Mouse (Mus musculus): ENCODE results near the gene Polr2l. TPM values are rescaled to one million over a fixed set of nuclear protein-coding genes. Genes with fewer than 3 reads are reported as not detected.
A peak's percentile ranks its signal among the peaks of the same experiment; 100 is the strongest.

Gene Polr2l
- polyA plus RNA-seq, 1 experiment from 2014 or later = 60.7 TPM

- H3K4me3 ChIP-seq (replicated peaks; ENCODE audit: low read length) = no peak overlapping the region
- ATAC-seq = no peak
- H3K4me1 ChIP-seq (replicated peaks; ENCODE audit: control insufficient read depth, insufficient read depth, low read length) = peaks cover 14% of the 10 kb centered on the region
- peaks cover 3% of the 10 kb centered on the region; the same call in 1 of the 2 replicates for H3K27me3 ChIP-seq (replicated peaks; ENCODE audit: control insufficient read depth, insufficient read depth, low read length)
- no peak overlapping the region for H3K9ac ChIP-seq (replicated peaks; ENCODE audit: low read depth, low read length)
- no peaks in the 10 kb centered on the region for H3K36me3 ChIP-seq (ENCODE audit: control insufficient read depth, insufficient read depth)
- no peak overlapping the region for H3K4me2 ChIP-seq (ENCODE audit: low read length)
- 92% methylated on average over 7 of the region's 7 CpGs for WGBS
- H3K27ac ChIP-seq (ENCODE audit: low read length) = no peak overlapping the region
- no peaks in the 10 kb centered on the region for H3K9me3 ChIP-seq (ENCODE audit: control insufficient read depth, low read length)
These were observed 12.2 kb upstream of the Polr2l start for GRCm38 (mm10) chr7:141487141-141487540.

GRCm38 (mm10) chr7:141486239-141486638, 11.3 kb upstream of the Polr2l start:
- peaks cover 20% of the 10 kb centered on the region for H3K4me1 ChIP-seq (replicated peaks; ENCODE audit: control insufficient read depth, insufficient read depth, low read length)
- H3K27ac ChIP-seq (ENCODE audit: low read length) = no peak overlapping the region
- H3K4me3 ChIP-seq (replicated peaks; ENCODE audit: low read length) = no peak overlapping the region
- 92% methylated on average over 1 of the region's 1 CpGs for WGBS
- ATAC-seq = no peak
- no peaks in the 10 kb centered on the region for H3K9me3 ChIP-seq (ENCODE audit: control insufficient read depth, low read length)
- H3K4me2 ChIP-seq (ENCODE audit: low read length) = no peak overlapping the region
- H3K27me3 ChIP-seq (replicated peaks; ENCODE audit: control insufficient read depth, insufficient read depth, low read length) = peaks cover 3% of the 10 kb centered on the region; the same call in 1 of the 2 replicates
- no peak overlapping the region for H3K9ac ChIP-seq (replicated peaks; ENCODE audit: low read depth, low read length)
- no peaks in the 10 kb centered on the region for H3K36me3 ChIP-seq (ENCODE audit: control insufficient read depth, insufficient read depth)

GRCm38 (mm10) chr7:141485606-141486005, 10.7 kb upstream of the Polr2l start:
- Histone ChIP-seq H3K9me3 (ENCODE audit: control insufficient read depth, low read length) (no peaks in the 10 kb centered on the region), H3K9ac (replicated peaks; ENCODE audit: low read depth, low read length) (no peak overlapping the region), H3K36me3 (ENCODE audit: control insufficient read depth, insufficient read depth) (no peaks in the 10 kb centered on the region), H3K4me2 (ENCODE audit: low read length) (no peak overlapping the region), H3K4me3 (replicated peaks; ENCODE audit: low read length) (no peak overlapping the region), H3K27ac (ENCODE audit: low read length) (no peak overlapping the region), H3K27me3 (replicated peaks; ENCODE audit: control insufficient read depth, insufficient read depth, low read length) (peaks cover 3% of the 10 kb centered on the region; the same call in 1 of the 2 replicates), H3K4me1 (replicated peaks; ENCODE audit: control insufficient read depth, insufficient read depth, low read length) (peaks cover 25% of the 10 kb centered on the region)
- no peak for ATAC-seq
- 59% methylated on average over 2 of the region's 2 CpGs for WGBS

GRCm38 (mm10) chr7:141485186-141485585, 10.3 kb upstream of the Polr2l start:
- peaks cover 25% of the 10 kb centered on the region for H3K4me1 ChIP-seq (replicated peaks; ENCODE audit: control insufficient read depth, insufficient read depth, low read length)
- WGBS = 70% methylated on average over 2 of the region's 2 CpGs
- H3K27ac ChIP-seq (ENCODE audit: low read length) = no peak overlapping the region
- no peak for ATAC-seq
- no peak overlapping the region for H3K4me2 ChIP-seq (ENCODE audit: low read length)
- no peaks in the 10 kb centered on the region for H3K36me3 ChIP-seq (ENCODE audit: control insufficient read depth, insufficient read depth)
- H3K9me3 ChIP-seq (ENCODE audit: control insufficient read depth, low read length) = no peaks in the 10 kb centered on the region
- no peak overlapping the region for H3K4me3 ChIP-seq (replicated peaks; ENCODE audit: low read length)
- H3K9ac ChIP-seq (replicated peaks; ENCODE audit: low read depth, low read length) = no peak overlapping the region
- H3K27me3 ChIP-seq (replicated peaks; ENCODE audit: control insufficient read depth, insufficient read depth, low read length) = peaks cover 3% of the 10 kb centered on the region; the same call in 1 of the 2 replicates

GRCm38 (mm10) chr7:141484186-141485120, 9.5 kb upstream of the Polr2l start:
- Histone ChIP-seq H3K27ac (ENCODE audit: low read length) (no peak overlapping the region), H3K9me3 (ENCODE audit: control insufficient read depth, low read length) (no peaks in the 10 kb centered on the region), H3K36me3 (ENCODE audit: control insufficient read depth, insufficient read depth) (no peaks in the 10 kb centered on the region), H3K4me2 (ENCODE audit: low read length) (no peak overlapping the region), H3K4me1 (replicated peaks; ENCODE audit: control insufficient read depth, insufficient read depth, low read length) (peaks cover 25% of the 10 kb centered on the region), H3K27me3 (replicated peaks; ENCODE audit: control insufficient read depth, insufficient read depth, low read length) (peaks cover 3% of the 10 kb centered on the region; the same call in 1 of the 2 replicates), H3K4me3 (replicated peaks; ENCODE audit: low read length) (no peak overlapping the region), H3K9ac (replicated peaks; ENCODE audit: low read depth, low read length) (no peak overlapping the region)
- no peak for ATAC-seq
- 76% methylated on average over 5 of the region's 5 CpGs for WGBS

GRCm38 (mm10) chr7:141483114-141483653, 8.3 kb upstream of the Polr2l start:
- Histone ChIP-seq H3K36me3 (ENCODE audit: control insufficient read depth, insufficient read depth) (no peaks in the 10 kb centered on the region), H3K9ac (replicated peaks; ENCODE audit: low read depth, low read length) (no peak overlapping the region), H3K4me3 (replicated peaks; ENCODE audit: low read length) (no peak overlapping the region; the same call in 1 of the 2 replicates), H3K4me2 (ENCODE audit: low read length) (peak overlapping the region; percentile 88), H3K9me3 (ENCODE audit: control insufficient read depth, low read length) (no peaks in the 10 kb centered on the region), H3K27me3 (replicated peaks; ENCODE audit: control insufficient read depth, insufficient read depth, low read length) (peaks cover 3% of the 10 kb centered on the region; the same call in 1 of the 2 replicates), H3K27ac (ENCODE audit: low read length) (no peak overlapping the region), H3K4me1 (replicated peaks; ENCODE audit: control insufficient read depth, insufficient read depth, low read length) (peaks cover 25% of the 10 kb centered on the region)
- no peak for ATAC-seq
- WGBS = 75% methylated on average over 6 of the region's 6 CpGs

GRCm38 (mm10) chr7:141482531-141483024, 7.6 kb upstream of the Polr2l start:
- peaks cover 4% of the 10 kb centered on the region for H3K27me3 ChIP-seq (replicated peaks; ENCODE audit: control insufficient read depth, insufficient read depth, low read length)
- no peak overlapping the region for H3K27ac ChIP-seq (ENCODE audit: low read length)
- H3K4me2 ChIP-seq (ENCODE audit: low read length) = peak overlapping the region; percentile 88
- no peaks in the 10 kb centered on the region for H3K36me3 ChIP-seq (ENCODE audit: control insufficient read depth, insufficient read depth)
- no peaks in the 10 kb centered on the region for H3K9me3 ChIP-seq (ENCODE audit: control insufficient read depth, low read length)
- peak; percentile 24 for ATAC-seq
- peak overlapping the region; percentile 71 for H3K9ac ChIP-seq (replicated peaks; ENCODE audit: low read depth, low read length)
- peak overlapping the region; percentile 71 for H3K4me3 ChIP-seq (replicated peaks; ENCODE audit: low read length)
- 4% methylated on average over 11 of the region's 11 CpGs for WGBS
- peaks cover 25% of the 10 kb centered on the region for H3K4me1 ChIP-seq (replicated peaks; ENCODE audit: control insufficient read depth, insufficient read depth, low read length)

- peaks cover 10% of the 10 kb centered on the region for H3K27me3 ChIP-seq (replicated peaks; ENCODE audit: control insufficient read depth, insufficient read depth, low read length)
- no peak overlapping the region; the same call in 1 of the 2 replicates for H3K27ac ChIP-seq (ENCODE audit: low read length)
- peak overlapping the region; percentile 71 for H3K9ac ChIP-seq (replicated peaks; ENCODE audit: low read depth, low read length)
- under 1% methylated on average over 68 of the region's 81 CpGs for WGBS
- ATAC-seq = peak; percentile 62
- H3K9me3 ChIP-seq (ENCODE audit: control insufficient read depth, low read length) = no peaks in the 10 kb centered on the region
- peak overlapping the region; percentile 88 for H3K4me2 ChIP-seq (ENCODE audit: low read length)
- H3K36me3 ChIP-seq (ENCODE audit: control insufficient read depth, insufficient read depth) = no peaks in the 10 kb centered on the region
- H3K4me1 ChIP-seq (replicated peaks; ENCODE audit: control insufficient read depth, insufficient read depth, low read length) = peaks cover 29% of the 10 kb centered on the region
- H3K4me3 ChIP-seq (replicated peaks; ENCODE audit: low read length) = peak overlapping the region; percentile 71
These were observed 6.8 kb upstream of the Polr2l start for GRCm38 (mm10) chr7:141481498-141482401.
